Mouse (Mus musculus): ENCODE results near the gene Far1. TPM values are rescaled to one million over a fixed set of nuclear protein-coding genes. Genes with fewer than 3 reads are reported as not detected.

Far1 gene
- 24.6 TPM for polyA plus RNA-seq (2014; fragmentation: Illumina TruSeq; extraction: RNeasy Lipid Tissue Mini Kit (QIAGEN cat#74804); ENCODE audit: insufficient read depth, low read depth, low replicate concordance)

DNA sequence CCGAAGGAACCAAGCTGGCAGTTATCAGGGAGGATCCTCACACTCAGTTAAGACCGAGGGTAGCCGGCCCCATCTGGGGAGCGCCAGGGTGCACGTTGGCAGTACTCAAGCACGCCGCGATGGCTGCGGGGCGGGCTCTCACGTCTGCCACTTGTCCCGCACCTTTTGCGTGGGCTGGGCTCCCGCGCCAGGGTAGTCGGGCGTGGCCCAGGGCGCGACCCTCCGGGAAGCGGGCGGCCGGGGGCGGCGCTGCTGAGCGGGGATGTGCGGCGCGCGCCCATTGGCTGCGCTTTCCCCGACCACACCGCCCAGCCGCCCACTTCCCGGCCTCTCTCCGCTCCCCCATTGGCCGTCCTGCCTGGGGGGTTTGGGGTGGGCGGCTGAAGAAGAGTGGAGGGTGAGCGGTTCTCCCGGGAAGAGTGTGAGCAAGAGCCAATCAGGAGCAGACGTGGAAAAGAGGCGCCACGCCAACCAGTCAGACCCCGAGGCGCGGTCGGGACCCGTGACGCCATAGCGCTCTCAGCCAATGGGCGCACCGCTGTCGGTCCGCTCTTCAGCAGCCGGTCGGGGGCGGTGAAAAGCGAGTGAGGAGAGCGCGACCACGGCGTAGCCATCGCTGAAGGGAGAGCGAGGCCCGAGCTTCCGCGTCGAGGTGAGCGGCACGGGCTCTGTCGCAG, at the start of gene Far1:
Gene Far1 (plus strand): TSS at position 549 of the 677 bp plus-strand sequence.

Other genes starting within 250 kb of the Far1 start
- 10.1 TPM for gene Btbd10, start 144.4 kb upstream of the Far1 start, polyA plus RNA-seq (2014; fragmentation: Illumina TruSeq; extraction: RNeasy Lipid Tissue Mini Kit (QIAGEN cat#74804); ENCODE audit: insufficient read depth, low read depth, low replicate concordance)
- not detected for gene Pth, start 125.3 kb upstream of the Far1 start, polyA plus RNA-seq (2014; fragmentation: Illumina TruSeq; extraction: RNeasy Lipid Tissue Mini Kit (QIAGEN cat#74804); ENCODE audit: insufficient read depth, low read depth, low replicate concordance)